Mouse (Mus musculus): ENCODE data around the gene Pdcd4.
"Not testable (repeated sequence)": the region's sequence is repeated elsewhere in the genome, so short reads cannot be mapped to it uniquely, and the experiment has no call there.

Gene Pdcd4

GRCm38 (mm10) chr19:53944786-53945169, 52.7 kb downstream of the Pdcd4 start:
- no peak for DNase-seq (ENCODE audit: low read depth, low spot score)

GRCm38 (mm10) chr19:53945171-53946042, 53.4 kb downstream of the Pdcd4 start:
- no peak for DNase-seq (ENCODE audit: low read depth, low spot score)

- DNase-seq (ENCODE audit: low read depth, low spot score), result no peak
Observed at GRCm38 (mm10) chr19:53957513-53957912, 65.5 kb downstream of the Pdcd4 start.

GRCm38 (mm10) chr19:53962511-53962910, 70.5 kb downstream of the Pdcd4 start:
- no peak for DNase-seq (ENCODE audit: low read depth, low spot score)

DNA sequence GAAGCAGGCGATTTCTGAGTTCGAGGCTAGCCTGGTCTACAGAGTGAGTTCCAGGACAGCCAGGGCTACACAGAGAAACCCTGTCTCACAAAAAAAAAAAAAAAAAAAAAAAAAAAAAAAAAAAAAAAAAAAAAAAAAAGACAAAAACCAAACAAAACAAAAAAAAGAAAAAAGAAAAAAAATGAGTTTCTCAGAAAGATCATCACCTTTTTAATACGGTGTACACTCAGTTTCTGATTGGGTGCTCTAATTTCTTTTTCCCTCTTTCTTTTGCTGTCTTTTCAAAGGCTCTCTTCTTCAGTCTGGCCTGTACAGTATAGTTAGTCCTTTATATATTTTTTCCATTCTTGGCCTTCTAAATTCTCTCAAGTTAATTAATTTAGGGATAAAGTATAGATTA, 72.3 kb downstream of the Pdcd4 start:
- DNase-seq (ENCODE audit: low read depth, low spot score), result not testable (repeated sequence)

DNA sequence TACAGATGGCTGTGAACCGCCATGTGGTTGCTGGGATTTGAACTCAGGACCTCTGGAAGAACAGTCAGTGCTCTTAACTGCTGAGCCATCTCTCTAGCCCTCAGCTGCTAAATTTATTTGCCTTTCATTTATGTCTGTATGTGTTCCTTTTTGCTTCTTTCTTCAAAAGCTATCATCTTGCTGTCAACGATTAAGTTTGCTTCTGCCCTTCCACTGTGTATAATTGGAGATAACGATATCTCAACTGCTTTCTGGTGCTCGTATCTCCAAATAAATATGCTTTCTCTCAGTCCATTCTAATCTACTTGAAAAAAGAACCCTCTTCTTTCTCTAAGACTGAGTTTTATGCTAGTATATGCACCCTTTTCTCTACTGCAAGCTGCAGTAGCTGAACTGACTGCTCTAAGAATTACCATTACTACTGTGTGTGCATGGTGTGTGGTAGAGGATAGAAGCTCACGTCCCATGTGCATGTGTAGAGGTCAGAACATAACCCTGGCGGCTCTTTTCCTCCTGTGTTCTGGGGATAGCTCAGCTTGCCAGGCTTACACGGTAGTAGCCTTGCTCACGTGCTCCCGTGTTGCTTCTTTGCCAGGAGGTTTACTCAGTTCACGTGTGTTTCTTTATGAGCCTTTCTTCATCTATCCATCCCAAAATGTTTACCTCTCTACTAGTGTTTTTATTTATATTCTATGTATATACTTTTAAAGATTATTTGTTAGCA, 73.0 kb downstream of the Pdcd4 start:
- no peak for DNase-seq (ENCODE audit: low read depth, low spot score)

DNA sequence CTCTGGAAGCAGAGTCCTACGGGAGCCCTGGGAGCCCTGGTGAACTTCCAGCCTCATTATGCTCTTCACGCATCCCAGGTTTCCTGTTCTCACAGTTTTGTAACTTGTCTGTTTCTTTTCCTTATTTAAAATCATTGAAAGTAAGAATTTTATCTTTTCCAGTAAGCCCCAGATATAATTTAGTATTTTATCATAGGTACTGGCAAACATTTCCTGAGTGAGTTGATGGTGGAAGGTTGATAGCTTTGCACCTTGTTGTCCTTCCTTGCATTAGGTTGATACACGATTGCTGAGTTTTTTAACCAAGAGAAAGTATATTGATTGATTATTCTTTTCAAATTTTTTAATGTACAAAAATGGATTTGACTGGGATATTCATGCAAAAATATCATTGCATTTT, 77.2 kb downstream of the Pdcd4 start:
- DNase-seq (ENCODE audit: low read depth, low spot score), result no peak

- no peak for DNase-seq (ENCODE audit: low read depth, low spot score)
Observed at GRCm38 (mm10) chr19:53971938-53972337, 79.9 kb downstream of the Pdcd4 start.

DNA sequence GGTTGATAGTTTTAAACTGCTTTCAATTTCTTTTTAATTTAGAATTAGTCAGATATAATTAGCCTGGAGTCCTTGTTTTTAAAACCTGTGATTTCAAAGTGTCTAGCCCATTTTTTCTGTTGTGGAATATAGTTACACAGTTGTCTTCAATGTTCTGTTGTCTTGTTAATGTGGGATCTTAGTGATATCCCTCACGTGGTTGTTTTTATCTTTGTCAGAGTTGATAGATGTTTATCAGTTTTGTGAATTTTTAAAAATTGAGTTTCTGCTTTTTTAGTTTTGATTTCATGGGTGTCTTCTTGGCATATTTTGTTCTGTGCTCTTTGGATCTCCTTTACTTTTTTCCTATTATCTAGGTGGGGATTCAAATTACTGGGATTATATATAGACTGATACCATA, 81.6 kb downstream of the Pdcd4 start:
- DNase-seq (ENCODE audit: low read depth, low spot score), result no peak
